Mouse (Mus musculus): ENCODE measurements at regions not wholly inside any gene's neighbourhood (a gene's known extent, or its start where the extent isn't known, plus 50 kb on each side); places are given as distances from the start of the nearest gene placed in this dataset.

- H3K4me3 ChIP-seq (ENCODE audit: low read length), result no peak overlapping the region
- no peak overlapping the region for H3K9ac ChIP-seq (replicated peaks; ENCODE audit: low read length)
- H3K9me3 ChIP-seq (ENCODE audit: low read length), result no peaks in the 10 kb centered on the region
- WGBS, result 79% methylated on average over 6 of the region's 6 CpGs
- no peaks in the 10 kb centered on the region for H3K36me3 ChIP-seq (ENCODE audit: insufficient read depth, low read length)
- H3K4me1 ChIP-seq (ENCODE audit: insufficient read depth, low read length), result no peaks in the 10 kb centered on the region
- H3K4me2 ChIP-seq (replicated peaks; ENCODE audit: low read depth, low read length), result no peak overlapping the region
- H3K27ac ChIP-seq (ENCODE audit: low read length), result no peak overlapping the region
- no peaks in the 10 kb centered on the region for H3K27me3 ChIP-seq (ENCODE audit: insufficient read depth, low read length)
- no peak for ATAC-seq (ENCODE audit: low FRiP score, low TSS enrichment)
Measured at GRCm38 (mm10) chr6:31175769-31176168, 216.9 kb upstream of the Klf14 start.

GRCm38 (mm10) chr6:31176368-31176767 lies 217.5 kb upstream of the Klf14 start:
- ATAC-seq (ENCODE audit: low FRiP score, low TSS enrichment), result no peak
- Histone ChIP-seq H3K36me3 (ENCODE audit: insufficient read depth, low read length) (no peaks in the 10 kb centered on the region), H3K27me3 (ENCODE audit: insufficient read depth, low read length) (no peaks in the 10 kb centered on the region), H3K4me1 (ENCODE audit: insufficient read depth, low read length) (no peaks in the 10 kb centered on the region), H3K4me2 (replicated peaks; ENCODE audit: low read depth, low read length) (no peak overlapping the region), H3K9me3 (ENCODE audit: low read length) (no peaks in the 10 kb centered on the region), H3K27ac (ENCODE audit: low read length) (no peak overlapping the region), H3K4me3 (ENCODE audit: low read length) (no peak overlapping the region), H3K9ac (replicated peaks; ENCODE audit: low read length) (no peak overlapping the region)
- 77% methylated on average over 8 of the region's 8 CpGs for WGBS

GRCm38 (mm10) chr6:31176831-31177230 lies 218.0 kb upstream of the Klf14 start:
- whole genome bisulfite sequencing, result 82% methylated on average over 1 of the region's 1 CpGs
- H3K9ac ChIP-seq (replicated peaks; ENCODE audit: low read length), result no peak overlapping the region
- H3K9me3 ChIP-seq (ENCODE audit: low read length), result no peaks in the 10 kb centered on the region
- H3K27me3 ChIP-seq (ENCODE audit: insufficient read depth, low read length), result no peaks in the 10 kb centered on the region
- no peak overlapping the region for H3K27ac ChIP-seq (ENCODE audit: low read length)
- H3K4me2 ChIP-seq (replicated peaks; ENCODE audit: low read depth, low read length), result no peak overlapping the region
- H3K4me3 ChIP-seq (ENCODE audit: low read length), result no peak overlapping the region
- no peaks in the 10 kb centered on the region for H3K4me1 ChIP-seq (ENCODE audit: insufficient read depth, low read length)
- ATAC-seq (ENCODE audit: low FRiP score, low TSS enrichment), result no peak
- no peaks in the 10 kb centered on the region for H3K36me3 ChIP-seq (ENCODE audit: insufficient read depth, low read length)

GRCm38 (mm10) chr6:31178201-31178880 lies 219.5 kb upstream of the Klf14 start:
- Histone ChIP-seq H3K4me1 (ENCODE audit: insufficient read depth, low read length) (no peaks in the 10 kb centered on the region), H3K9me3 (ENCODE audit: low read length) (no peaks in the 10 kb centered on the region), H3K27me3 (ENCODE audit: insufficient read depth, low read length) (no peaks in the 10 kb centered on the region), H3K4me2 (replicated peaks; ENCODE audit: low read depth, low read length) (no peak overlapping the region), H3K27ac (ENCODE audit: low read length) (no peak overlapping the region), H3K9ac (replicated peaks; ENCODE audit: low read length) (no peak overlapping the region), H3K4me3 (ENCODE audit: low read length) (no peak overlapping the region), H3K36me3 (ENCODE audit: insufficient read depth, low read length) (no peaks in the 10 kb centered on the region)
- no peak for ATAC-seq (ENCODE audit: low FRiP score, low TSS enrichment)
- 84% methylated on average over 8 of the region's 8 CpGs for WGBS

- no peak overlapping the region for H3K4me2 ChIP-seq (replicated peaks; ENCODE audit: low read depth, low read length)
- no peak overlapping the region for H3K4me3 ChIP-seq (ENCODE audit: low read length)
- WGBS, result 63% methylated on average over 6 of the region's 6 CpGs
- H3K4me1 ChIP-seq (ENCODE audit: insufficient read depth, low read length), result no peaks in the 10 kb centered on the region
- no peaks in the 10 kb centered on the region for H3K27me3 ChIP-seq (ENCODE audit: insufficient read depth, low read length)
- H3K9me3 ChIP-seq (ENCODE audit: low read length), result no peaks in the 10 kb centered on the region
- no peak overlapping the region for H3K27ac ChIP-seq (ENCODE audit: low read length)
- no peak overlapping the region for H3K9ac ChIP-seq (replicated peaks; ENCODE audit: low read length)
- ATAC-seq (ENCODE audit: low FRiP score, low TSS enrichment), result no peak
- no peaks in the 10 kb centered on the region for H3K36me3 ChIP-seq (ENCODE audit: insufficient read depth, low read length)
Measured at GRCm38 (mm10) chr6:31182284-31182683, 216.3 kb upstream of the Mkln1 start.

- WGBS, result 24% methylated on average over 5 of the region's 5 CpGs
- Histone ChIP-seq H3K27me3 (ENCODE audit: insufficient read depth, low read length) (no peaks in the 10 kb centered on the region), H3K4me2 (replicated peaks; ENCODE audit: low read depth, low read length) (no peak overlapping the region), H3K9me3 (ENCODE audit: low read length) (no peaks in the 10 kb centered on the region), H3K4me3 (ENCODE audit: low read length) (no peak overlapping the region), H3K4me1 (ENCODE audit: insufficient read depth, low read length) (no peaks in the 10 kb centered on the region), H3K36me3 (ENCODE audit: insufficient read depth, low read length) (no peaks in the 10 kb centered on the region), H3K9ac (replicated peaks; ENCODE audit: low read length) (no peak overlapping the region), H3K27ac (ENCODE audit: low read length) (no peak overlapping the region)
- no peak for ATAC-seq (ENCODE audit: low FRiP score, low TSS enrichment)
Measured at GRCm38 (mm10) chr6:31183127-31183526, 215.4 kb upstream of the Mkln1 start.

- Histone ChIP-seq H3K9me3 (ENCODE audit: low read length) (no peaks in the 10 kb centered on the region), H3K27ac (ENCODE audit: low read length) (no peak overlapping the region), H3K36me3 (ENCODE audit: insufficient read depth, low read length) (no peaks in the 10 kb centered on the region), H3K27me3 (ENCODE audit: insufficient read depth, low read length) (no peaks in the 10 kb centered on the region), H3K9ac (replicated peaks; ENCODE audit: low read length) (no peak overlapping the region), H3K4me1 (ENCODE audit: insufficient read depth, low read length) (no peaks in the 10 kb centered on the region), H3K4me2 (replicated peaks; ENCODE audit: low read depth, low read length) (no peak overlapping the region), H3K4me3 (ENCODE audit: low read length) (no peak overlapping the region)
- ATAC-seq (ENCODE audit: low FRiP score, low TSS enrichment), result no peak
- 82% methylated on average over 7 of the region's 7 CpGs for WGBS
Measured at GRCm38 (mm10) chr6:31184554-31184953, 214.0 kb upstream of the Mkln1 start.

GRCm38 (mm10) chr6:31185151-31185550 lies 213.4 kb upstream of the Mkln1 start:
- WGBS, result 88% methylated on average over 2 of the region's 2 CpGs
- ATAC-seq (ENCODE audit: low FRiP score, low TSS enrichment), result no peak
- H3K27ac ChIP-seq (ENCODE audit: low read length), result no peak overlapping the region

GRCm38 (mm10) chr6:31188066-31188465 lies 210.5 kb upstream of the Mkln1 start:
- 42% methylated on average over 1 of the region's 1 CpGs for WGBS
- no peaks in the 10 kb centered on the region for H3K4me1 ChIP-seq (ENCODE audit: insufficient read depth, low read length)
- no peaks in the 10 kb centered on the region for H3K27me3 ChIP-seq (ENCODE audit: insufficient read depth, low read length)
- no peak overlapping the region for H3K9ac ChIP-seq (replicated peaks; ENCODE audit: low read length)
- H3K9me3 ChIP-seq (ENCODE audit: low read length), result no peaks in the 10 kb centered on the region
- no peak for ATAC-seq (ENCODE audit: low FRiP score, low TSS enrichment)
- no peak overlapping the region for H3K4me3 ChIP-seq (ENCODE audit: low read length)
- H3K27ac ChIP-seq (ENCODE audit: low read length), result no peak overlapping the region
- no peaks in the 10 kb centered on the region for H3K36me3 ChIP-seq (ENCODE audit: insufficient read depth, low read length)
- H3K4me2 ChIP-seq (replicated peaks; ENCODE audit: low read depth, low read length), result no peak overlapping the region

More at GRCm38 (mm10) chr6:31185151-31185550, 213.4 kb upstream of the Mkln1 start:
- H3K9ac ChIP-seq (replicated peaks; ENCODE audit: low read length), result no peak overlapping the region
- H3K4me3 ChIP-seq (ENCODE audit: low read length), result no peak overlapping the region
- no peaks in the 10 kb centered on the region for H3K27me3 ChIP-seq (ENCODE audit: insufficient read depth, low read length)
- H3K4me1 ChIP-seq (ENCODE audit: insufficient read depth, low read length), result no peaks in the 10 kb centered on the region
- no peaks in the 10 kb centered on the region for H3K9me3 ChIP-seq (ENCODE audit: low read length)
- H3K4me2 ChIP-seq (replicated peaks; ENCODE audit: low read depth, low read length), result no peak overlapping the region
- H3K36me3 ChIP-seq (ENCODE audit: insufficient read depth, low read length), result no peaks in the 10 kb centered on the region

GRCm38 (mm10) chr6:31189060-31189459 lies 209.5 kb upstream of the Mkln1 start:
- no peak overlapping the region for H3K27ac ChIP-seq (ENCODE audit: low read length)
- 62% methylated on average over 7 of the region's 7 CpGs for WGBS
- H3K27me3 ChIP-seq (ENCODE audit: insufficient read depth, low read length), result no peaks in the 10 kb centered on the region
- no peak overlapping the region for H3K9ac ChIP-seq (replicated peaks; ENCODE audit: low read length)
- H3K4me2 ChIP-seq (replicated peaks; ENCODE audit: low read depth, low read length), result no peak overlapping the region
- H3K9me3 ChIP-seq (ENCODE audit: low read length), result no peaks in the 10 kb centered on the region
- H3K4me1 ChIP-seq (ENCODE audit: insufficient read depth, low read length), result no peaks in the 10 kb centered on the region
- no peak overlapping the region for H3K4me3 ChIP-seq (ENCODE audit: low read length)
- no peak for ATAC-seq (ENCODE audit: low FRiP score, low TSS enrichment)
- H3K36me3 ChIP-seq (ENCODE audit: insufficient read depth, low read length), result no peaks in the 10 kb centered on the region
